Mouse (Mus musculus): ENCODE data around the gene Plxdc1.

- TF ChIP-seq CTCF (IDR thresholded peaks at IDR 0.05; ENCODE audit: low read depth, low read length): no peak
- no peak for TF ChIP-seq POLR2A (IDR thresholded peaks at IDR 0.05; ENCODE audit: extremely low read depth, insufficient read depth, low read length)
Observed at GRCm38 (mm10) chr11:97998074-97998793, 12.0 kb upstream of the Plxdc1 start.

Measured in liver, adult 2 months (tissue).